Mouse (Mus musculus) cerebellum, adult 2 months (tissue): Measurements from ENCODE around the gene Zfp90.

Source experiments
- CTCF ChIP-seq: fragments of 200-500 bp; IDR thresholded peaks from 2 replicates; pipeline ENCODE4 v1.5.1; 2011; ENCODE audit warnings: low read depth, mild to moderate bottlenecking, control low read depth, low read length, moderate library complexity, borderline replicate concordance; ENCODE audit not compliant: insufficient read depth
- POLR2A ChIP-seq: fragments of 200-500 bp; IDR thresholded peaks from 2 replicates; pipeline ENCODE4 v1.6.1; 2011; ENCODE audit warnings: low read length, control low read depth, borderline replicate concordance; ENCODE audit not compliant: insufficient read depth

- TF ChIP-seq CTCF, result no peak
- no peak for TF ChIP-seq POLR2A
These were observed 27.6 kb downstream of the Zfp90 start for GRCm38 (mm10) chr8:106442740-106443139.
